Mouse (Mus musculus): ENCODE measurements at regions not wholly inside any gene's neighbourhood (a gene's known extent, or its start where the extent isn't known, plus 50 kb on each side); places are given as distances from the start of the nearest gene placed in this dataset.

DNA sequence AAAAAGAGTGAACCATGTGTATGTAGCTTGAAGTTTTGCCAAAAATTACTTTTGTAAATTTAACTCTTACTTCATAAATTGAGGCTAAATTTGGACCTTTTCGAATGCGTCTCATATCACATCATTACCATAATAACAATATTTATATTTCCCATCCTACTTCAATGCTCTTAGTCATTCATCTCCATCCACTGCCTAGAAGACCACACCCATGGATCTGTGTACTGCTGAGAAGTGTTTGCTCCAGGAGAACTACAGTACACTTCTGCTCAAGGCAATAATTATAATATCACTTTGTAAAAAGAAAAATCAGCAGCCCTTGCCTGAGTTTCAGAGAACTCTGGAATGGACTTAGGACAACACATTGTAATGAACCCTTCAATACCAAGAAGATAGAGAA lies 133.6 kb downstream of the Mat2b start:
- DNase-seq (ENCODE audit: low spot score): no peak

DNA sequence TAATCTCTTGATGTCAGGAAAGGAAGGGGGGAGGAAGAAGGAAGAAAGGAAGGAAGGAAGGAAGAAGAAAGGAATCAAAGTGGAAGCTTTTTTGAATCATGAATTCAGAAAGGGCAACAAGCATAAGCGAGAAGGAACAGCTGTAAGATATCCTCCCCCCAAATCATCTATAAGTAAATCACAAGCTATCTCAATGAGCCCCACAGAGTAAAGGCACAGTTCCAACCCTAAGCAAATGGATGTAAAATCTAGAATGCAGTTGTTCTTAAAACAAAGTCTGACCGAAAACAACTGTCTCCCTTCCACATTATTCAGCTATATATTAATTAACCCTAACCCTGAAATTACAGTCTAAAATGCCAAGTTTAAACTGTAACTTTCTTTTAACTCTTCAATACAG lies 136.5 kb downstream of the Mat2b start:
- no peak for ATAC-seq (ENCODE audit: extremely low read depth, insufficient number of reproducible peaks, low FRiP score, poor library complexity, severe bottlenecking)
- no peak for DNase-seq (ENCODE audit: low spot score)
- no peaks in the 10 kb centered on the region for H3K9me3 ChIP-seq (replicated peaks)
- no peaks in the 10 kb centered on the region for H3K27me3 ChIP-seq (ENCODE audit: insufficient read depth, low read length)
- H3K4me3 ChIP-seq (ENCODE audit: low read depth, low read length): no peak overlapping the region
- H3K4me1 ChIP-seq (ENCODE audit: insufficient read depth, low read depth, low read length): no peaks in the 10 kb centered on the region
- H3K36me3 ChIP-seq (replicated peaks): no peaks in the 10 kb centered on the region
- no peak for TF ChIP-seq GATA2 (IDR thresholded peaks at IDR 0.05; ENCODE audit: borderline replicate concordance, low read depth, low read length)
- TF ChIP-seq TAL1 (conservative IDR thresholded peaks at IDR 0.05; ENCODE audit: low read depth, low read length): no peak

More for the DNA sequence above, 133.6 kb downstream of the Mat2b start:
- ATAC-seq (ENCODE audit: extremely low read depth, insufficient number of reproducible peaks, low FRiP score, poor library complexity, severe bottlenecking): no peak
- TF ChIP-seq TAL1 (conservative IDR thresholded peaks at IDR 0.05; ENCODE audit: low read depth, low read length) (no peak), POLR2AphosphoS5 (IDR thresholded peaks at IDR 0.05; ENCODE audit: insufficient replicate concordance, low read depth, low read length) (no peak), CTCF (IDR thresholded peaks at IDR 0.05; ENCODE audit: low read depth, low read length) (no peak), GATA1 (IDR thresholded peaks at IDR 0.05; ENCODE audit: borderline replicate concordance, low read length) (no peak), GATA2 (IDR thresholded peaks at IDR 0.05; ENCODE audit: borderline replicate concordance, low read depth, low read length) (no peak)
- H3K36me3 ChIP-seq (replicated peaks): no peaks in the 10 kb centered on the region
- H3K4me1 ChIP-seq (ENCODE audit: insufficient read depth, low read depth, low read length): no peaks in the 10 kb centered on the region
- H3K9me3 ChIP-seq (replicated peaks): no peaks in the 10 kb centered on the region
- no peak overlapping the region for H3K4me3 ChIP-seq (ENCODE audit: low read depth, low read length)
- H3K27me3 ChIP-seq (ENCODE audit: insufficient read depth, low read length): no peaks in the 10 kb centered on the region

DNA sequence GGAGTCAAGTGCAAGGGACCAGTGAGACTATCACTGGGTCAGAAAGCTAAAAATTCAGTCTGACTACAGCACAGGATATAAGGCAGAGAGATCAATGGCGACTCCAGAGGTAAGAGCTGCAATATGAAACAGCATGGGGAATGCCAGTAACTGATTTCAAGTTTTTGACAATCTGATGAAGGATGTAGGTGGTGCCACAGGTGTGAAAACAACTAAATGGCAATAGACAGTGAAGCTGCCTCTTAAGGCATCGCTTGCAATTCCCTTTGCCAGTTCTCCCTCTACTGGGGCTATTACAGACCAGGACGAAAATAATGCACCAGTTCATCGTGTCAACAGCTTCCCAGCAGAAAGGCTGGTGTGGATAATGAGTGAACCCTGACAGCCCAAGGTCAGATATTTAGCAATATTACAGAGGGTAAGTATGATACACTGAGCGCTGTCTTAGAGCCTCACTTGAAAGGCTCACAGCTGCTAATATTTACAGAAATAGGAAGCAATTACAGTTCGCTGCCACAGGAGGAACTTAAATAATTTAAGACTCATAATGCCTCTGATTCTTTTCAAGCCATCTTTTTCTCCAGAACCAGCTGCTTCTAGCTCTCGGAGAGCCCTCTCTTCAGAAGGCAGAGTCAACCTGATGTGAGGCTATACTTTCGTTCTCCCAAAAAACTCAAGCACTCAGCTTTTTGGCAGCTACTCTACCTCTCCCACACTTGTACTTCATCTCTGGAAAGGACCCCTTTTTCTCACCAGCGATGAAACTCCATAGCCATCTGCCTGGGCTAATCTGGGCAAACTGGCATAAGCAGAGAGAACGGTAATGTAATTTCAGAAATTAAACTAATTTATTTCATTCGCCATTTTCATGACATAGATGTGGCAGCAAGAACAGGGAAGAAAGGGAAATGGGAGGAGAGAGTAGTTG lies 139.9 kb downstream of the Mat2b start:
- DNase-seq (ENCODE audit: low spot score): no peak
- no peaks in the 10 kb centered on the region for H3K4me1 ChIP-seq (ENCODE audit: insufficient read depth, low read depth, low read length)
- no peak for ATAC-seq (ENCODE audit: extremely low read depth, insufficient number of reproducible peaks, low FRiP score, poor library complexity, severe bottlenecking)
- TF ChIP-seq TAL1 (conservative IDR thresholded peaks at IDR 0.05; ENCODE audit: low read depth, low read length): no peak
- no peak for TF ChIP-seq CTCF (IDR thresholded peaks at IDR 0.05; ENCODE audit: low read depth, low read length)
- TF ChIP-seq POLR2AphosphoS5 (IDR thresholded peaks at IDR 0.05; ENCODE audit: insufficient replicate concordance, low read depth, low read length): no peak
- TF ChIP-seq GATA2 (IDR thresholded peaks at IDR 0.05; ENCODE audit: borderline replicate concordance, low read depth, low read length): no peak
- TF ChIP-seq GATA1 (IDR thresholded peaks at IDR 0.05; ENCODE audit: borderline replicate concordance, low read length): no peak
- H3K36me3 ChIP-seq (replicated peaks): no peaks in the 10 kb centered on the region
- H3K27me3 ChIP-seq (ENCODE audit: insufficient read depth, low read length): no peaks in the 10 kb centered on the region
- no peak overlapping the region for H3K4me3 ChIP-seq (ENCODE audit: low read depth, low read length)
- no peaks in the 10 kb centered on the region for H3K9me3 ChIP-seq (replicated peaks)

GRCm38 (mm10) chr11:40552054-40552453 lies 142.9 kb downstream of the Mat2b start:
- DNase-seq (ENCODE audit: low spot score) (no peak), ATAC-seq (ENCODE audit: extremely low read depth, insufficient number of reproducible peaks, low FRiP score, poor library complexity, severe bottlenecking) (no peak)
- TF ChIP-seq GATA1 (IDR thresholded peaks at IDR 0.05; ENCODE audit: borderline replicate concordance, low read length): no peak
- H3K36me3 ChIP-seq (replicated peaks): no peaks in the 10 kb centered on the region
- no peaks in the 10 kb centered on the region for H3K27me3 ChIP-seq (ENCODE audit: insufficient read depth, low read length)
- no peaks in the 10 kb centered on the region for H3K9me3 ChIP-seq (replicated peaks)
- H3K4me1 ChIP-seq (ENCODE audit: insufficient read depth, low read depth, low read length): no peaks in the 10 kb centered on the region
- no peak overlapping the region for H3K4me3 ChIP-seq (ENCODE audit: low read depth, low read length)

GRCm38 (mm10) chr11:40546596-40546995 lies 148.4 kb downstream of the Mat2b start:
- ATAC-seq (ENCODE audit: extremely low read depth, insufficient number of reproducible peaks, low FRiP score, poor library complexity, severe bottlenecking): no peak
- H3K36me3 ChIP-seq (replicated peaks): no peaks in the 10 kb centered on the region
- H3K27me3 ChIP-seq (ENCODE audit: insufficient read depth, low read length): no peaks in the 10 kb centered on the region
- TF ChIP-seq CTCF (IDR thresholded peaks at IDR 0.05; ENCODE audit: low read depth, low read length): no peak
- TF ChIP-seq POLR2AphosphoS5 (IDR thresholded peaks at IDR 0.05; ENCODE audit: insufficient replicate concordance, low read depth, low read length): no peak
- no peak for TF ChIP-seq GATA1 (IDR thresholded peaks at IDR 0.05; ENCODE audit: borderline replicate concordance, low read length)
- TF ChIP-seq GATA2 (IDR thresholded peaks at IDR 0.05; ENCODE audit: borderline replicate concordance, low read depth, low read length): no peak
- no peak for TF ChIP-seq TAL1 (conservative IDR thresholded peaks at IDR 0.05; ENCODE audit: low read depth, low read length)
- H3K4me3 ChIP-seq (ENCODE audit: low read depth, low read length): no peak overlapping the region
- no peaks in the 10 kb centered on the region for H3K9me3 ChIP-seq (replicated peaks)
- no peak for DNase-seq (ENCODE audit: low spot score)
- no peaks in the 10 kb centered on the region for H3K4me1 ChIP-seq (ENCODE audit: insufficient read depth, low read depth, low read length)

GRCm38 (mm10) chr11:40545537-40545936 lies 149.5 kb downstream of the Mat2b start:
- H3K4me1 ChIP-seq (ENCODE audit: insufficient read depth, low read depth, low read length): no peaks in the 10 kb centered on the region
- no peak for TF ChIP-seq CTCF (IDR thresholded peaks at IDR 0.05; ENCODE audit: low read depth, low read length)
- TF ChIP-seq GATA1 (IDR thresholded peaks at IDR 0.05; ENCODE audit: borderline replicate concordance, low read length): no peak
- no peak for TF ChIP-seq POLR2AphosphoS5 (IDR thresholded peaks at IDR 0.05; ENCODE audit: insufficient replicate concordance, low read depth, low read length)
- no peak for TF ChIP-seq TAL1 (conservative IDR thresholded peaks at IDR 0.05; ENCODE audit: low read depth, low read length)
- no peak for TF ChIP-seq GATA2 (IDR thresholded peaks at IDR 0.05; ENCODE audit: borderline replicate concordance, low read depth, low read length)
- no peaks in the 10 kb centered on the region for H3K27me3 ChIP-seq (ENCODE audit: insufficient read depth, low read length)
- H3K36me3 ChIP-seq (replicated peaks): no peaks in the 10 kb centered on the region
- H3K4me3 ChIP-seq (ENCODE audit: low read depth, low read length): no peak overlapping the region
- ATAC-seq (ENCODE audit: extremely low read depth, insufficient number of reproducible peaks, low FRiP score, poor library complexity, severe bottlenecking) (no peak), DNase-seq (ENCODE audit: low spot score) (no peak)
- no peaks in the 10 kb centered on the region for H3K9me3 ChIP-seq (replicated peaks)
